7 mouse cellular contexts compared by ENCODE assay signal in the genomic region with DNA sequence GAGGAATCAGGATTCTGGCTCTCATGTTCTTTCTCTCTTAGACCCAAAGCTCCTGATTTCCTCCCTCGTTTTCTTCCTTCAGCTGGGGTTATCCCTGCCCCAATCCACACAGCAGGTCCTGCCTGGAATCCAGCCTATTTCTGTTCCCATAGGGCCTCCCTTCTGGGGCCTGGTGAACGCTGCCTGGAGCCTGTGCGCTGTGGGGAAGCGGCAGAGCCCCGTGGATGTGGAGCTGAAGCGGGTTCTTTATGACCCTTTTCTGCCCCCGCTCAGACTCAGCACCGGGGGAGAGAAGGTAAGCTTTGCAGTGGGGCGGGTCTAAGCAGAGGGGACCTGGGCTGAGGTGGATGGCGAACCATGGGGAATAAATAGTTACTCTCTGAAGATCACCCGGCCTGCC. TPM values are rescaled to one million over a fixed set of nuclear protein-coding genes. Genes with fewer than 3 reads are reported as not detected.
DNase-seq lines count a peak whose midpoint lies in the region; ATAC-seq lines count a peak whose summit lies in the region.

No protein-coding gene starts in this region.

- no peaks in the 10 kb centered on the region for H3K9me3 ChIP-seq in forebrain, embryonic 10.5 days
- H3K9me3 ChIP-seq in hindbrain, embryonic 15.5 days: no peaks in the 10 kb centered on the region
- no peaks in the 10 kb centered on the region for H3K9me3 ChIP-seq in neural tube, embryonic 15.5 days (replicated peaks)

- H3K4me3 ChIP-seq in forebrain, embryonic 10.5 days: peak overlapping the region; percentile 58
- peak overlapping the region; percentile 53 for H3K4me3 ChIP-seq in hindbrain, embryonic 15.5 days
- peak overlapping the region; percentile 58 for H3K4me3 ChIP-seq in neural tube, embryonic 15.5 days (replicated peaks)

- peak overlapping the region; percentile 95 for H3K4me2 ChIP-seq in hindbrain, embryonic 15.5 days
- H3K4me2 ChIP-seq in neural tube, embryonic 15.5 days: peak overlapping the region; percentile 96

- peak overlapping the region; percentile 36; the same call in 1 of the 2 replicates for H3K27ac ChIP-seq in forebrain, embryonic 10.5 days
- H3K27ac ChIP-seq in hindbrain, embryonic 15.5 days (replicated peaks): peak overlapping the region; percentile 88
- peak overlapping the region; percentile 81; the same call in 1 of the 2 replicates for H3K27ac ChIP-seq in neural tube, embryonic 15.5 days (replicated peaks)

- H3K4me1 ChIP-seq in forebrain, embryonic 10.5 days: peaks cover 55% of the 10 kb centered on the region
- H3K4me1 ChIP-seq in hindbrain, embryonic 15.5 days (replicated peaks): peaks cover 58% of the 10 kb centered on the region
- H3K4me1 ChIP-seq in neural tube, embryonic 15.5 days: peaks cover 61% of the 10 kb centered on the region

- H3K36me3 ChIP-seq in forebrain, embryonic 10.5 days (replicated peaks): no peaks in the 10 kb centered on the region
- no peaks in the 10 kb centered on the region for H3K36me3 ChIP-seq in hindbrain, embryonic 15.5 days
- H3K36me3 ChIP-seq in neural tube, embryonic 15.5 days: no peaks in the 10 kb centered on the region

- DNase-seq in kidney, postnatal 10 days: peak; percentile 55
- DNase-seq in kidney, postnatal 14 days: no peak
- DNase-seq in forebrain, embryonic 10.5 days (ENCODE audit: extremely low spot score, low spot score): no peak
- DNase-seq in retina, embryonic 14.5 days (ENCODE audit: low spot score): no peak
- no peak for DNase-seq in lung, postnatal 14 days

- peak overlapping the region; percentile 45 for H3K9ac ChIP-seq in hindbrain, embryonic 15.5 days
- H3K9ac ChIP-seq in neural tube, embryonic 15.5 days (replicated peaks): peak overlapping the region; percentile 80

- peaks cover 36% of the 10 kb centered on the region for H3K27me3 ChIP-seq in forebrain, embryonic 10.5 days (ENCODE audit: poor library complexity, severe bottlenecking)
- no peaks in the 10 kb centered on the region for H3K27me3 ChIP-seq in hindbrain, embryonic 15.5 days
- 0 out of 2 replicates have a peak, but pooled peaks cover 5% of the 10 kb centered on the region for H3K27me3 ChIP-seq in neural tube, embryonic 15.5 days (replicated peaks)

- no peak for ATAC-seq in hindbrain, embryonic 15.5 days (ENCODE audit: low FRiP score, low read depth)
- ATAC-seq in neural tube, embryonic 15.5 days (ENCODE audit: low FRiP score): no peak

- 27% methylated on average over 11 of the region's 11 CpGs for WGBS in forebrain, embryonic 10.5 days
- 28% methylated on average over 11 of the region's 11 CpGs for WGBS in hindbrain, embryonic 15.5 days
- WGBS in neural tube, embryonic 15.5 days: 26% methylated on average over 11 of the region's 11 CpGs

RNA-seq across cellular contexts. Expression of a gene that starts 1.4 kb away (rescaled TPM):
- polyA plus RNA-seq in forebrain, embryonic 10.5 days (2016; fragmentation: Nextera tagmentation; extraction: Ambion mirVana): 2.5 and 3.2 TPM in 2 replicates
- polyA plus RNA-seq in hindbrain, embryonic 15.5 days (2015; fragmentation: Nextera tagmentation; extraction: Ambion mirVana): 58.6 and 67.3 TPM in 2 replicates
- 57.0 and 71.4 TPM in 2 replicates for polyA plus RNA-seq in neural tube, embryonic 15.5 days (2015; fragmentation: Nextera tagmentation; extraction: Ambion mirVana)

RNA-seq across cellular contexts. Expression of a gene that starts 3.8 kb away (rescaled TPM):
- 2.6 and 2.7 TPM in 2 replicates for polyA plus RNA-seq in forebrain, embryonic 10.5 days (2016; fragmentation: Nextera tagmentation; extraction: Ambion mirVana)
- 2.9 and 4.1 TPM in 2 replicates for polyA plus RNA-seq in hindbrain, embryonic 15.5 days (2015; fragmentation: Nextera tagmentation; extraction: Ambion mirVana)
- polyA plus RNA-seq in neural tube, embryonic 15.5 days (2015; fragmentation: Nextera tagmentation; extraction: Ambion mirVana): 3.3 and 3.9 TPM in 2 replicates

RNA-seq across cellular contexts. Expression of a gene that starts 6.9 kb away (rescaled TPM):
- polyA plus RNA-seq in forebrain, embryonic 10.5 days (2016; fragmentation: Nextera tagmentation; extraction: Ambion mirVana): 0.78 and 1.1 TPM in 2 replicates
- polyA plus RNA-seq in hindbrain, embryonic 15.5 days (2015; fragmentation: Nextera tagmentation; extraction: Ambion mirVana): 0.35 and 0.89 TPM in 2 replicates
- polyA plus RNA-seq in neural tube, embryonic 15.5 days (2015; fragmentation: Nextera tagmentation; extraction: Ambion mirVana): 0.47 and 0.77 TPM in 2 replicates

RNA-seq across cellular contexts. Expression of a gene that starts 14.2 kb away (rescaled TPM):
- 1,181 and 1,186 TPM in 2 replicates for polyA plus RNA-seq in forebrain, embryonic 10.5 days (2016; fragmentation: Nextera tagmentation; extraction: Ambion mirVana)
- 528 and 575 TPM in 2 replicates for polyA plus RNA-seq in hindbrain, embryonic 15.5 days (2015; fragmentation: Nextera tagmentation; extraction: Ambion mirVana)
- polyA plus RNA-seq in neural tube, embryonic 15.5 days (2015; fragmentation: Nextera tagmentation; extraction: Ambion mirVana): 573 and 682 TPM in 2 replicates

RNA-seq across cellular contexts. Expression of a gene that starts 16.7 kb away (rescaled TPM):
- polyA plus RNA-seq in forebrain, embryonic 10.5 days (2016; fragmentation: Nextera tagmentation; extraction: Ambion mirVana): 34.0 and 36.6 TPM in 2 replicates
- 24.4 and 26.9 TPM in 2 replicates for polyA plus RNA-seq in hindbrain, embryonic 15.5 days (2015; fragmentation: Nextera tagmentation; extraction: Ambion mirVana)
- polyA plus RNA-seq in neural tube, embryonic 15.5 days (2015; fragmentation: Nextera tagmentation; extraction: Ambion mirVana): 23.0 and 25.7 TPM in 2 replicates

Comparison
In these comparisons a context has a peak if more than half of its experiments do, and no peak if none do; other contexts are left out.
1. H3K27ac ChIP-seq: peak in every context shown above with its lines; median percentile 88 in hindbrain, embryonic 15.5 days; 81 in neural tube, embryonic 15.5 days; 36 in forebrain, embryonic 10.5 days.
2. RNA of a gene that starts 1.4 kb away (polyA plus RNA-seq): 57.0 to 71.4 TPM in neural tube, embryonic 15.5 days and 58.6 to 67.3 TPM in hindbrain, embryonic 15.5 days; 2.5 to 3.2 TPM in forebrain, embryonic 10.5 days; every median in the first group is over 10 times any median in the second.
3. Peak in every context shown above with its lines, with median percentiles within 50 percentile points of each other: H3K4me3 ChIP-seq.